9 mouse cellular contexts compared by ENCODE assay signal in genomic region chr14:76693351-76694317, GRCm38 (mm10).
DNase-seq lines count a peak whose midpoint lies in the region; ATAC-seq and TF ChIP-seq lines count a peak whose summit lies in the region.
"Had no signal": no experiment of that assay in that cellular context is flagged by ENCODE, and none has a peak within 500 bp of the region (broad histone marks: within the 10 kb centered on the region; RNA-seq: fewer than 3 reads in every experiment).

No protein-coding gene starts in this region.

- no peak overlapping the region for H3K9ac ChIP-seq in forebrain, embryonic 15.5 days (replicated peaks)
- no peak overlapping the region for H3K9ac ChIP-seq in forebrain, embryonic 13.5 days
- H3K9ac ChIP-seq in liver, embryonic 13.5 days: no peak overlapping the region

- DNase-seq in brain, embryonic 14.5 days (ENCODE audit: low read depth): peak; percentile 39
- DNase-seq in heart, postnatal 14 days: peak; percentile 27 to 49
- DNase-seq in liver, embryonic 13.5 days: no peak
- no peak for DNase-seq in T-cell, adult 2 months (ENCODE audit: low spot score)
- DNase-seq in layer of hippocampus, adult 9-10 months (ENCODE audit: low spot score): no peak
- DNase-seq: thymus, postnatal 36 days had no signal

- ATAC-seq in forebrain, embryonic 15.5 days (replicated peaks): no peak
- no peak for ATAC-seq in forebrain, embryonic 13.5 days
- ATAC-seq in liver, embryonic 13.5 days (ENCODE audit: low read depth): no peak; the same call in 1 of the 2 replicates
- no peak for ATAC-seq in activated CD4-positive, CD25-positive, alpha-beta regulatory T cell, adult 4 months

- WGBS in forebrain, embryonic 15.5 days: 56% methylated on average over 15 of the region's 15 CpGs
- 57% methylated on average over 15 of the region's 15 CpGs for WGBS in forebrain, embryonic 13.5 days
- 21% methylated on average over 15 of the region's 15 CpGs for WGBS in liver, embryonic 13.5 days (ENCODE audit: insufficient replicate concordance)

- H3K27ac ChIP-seq in forebrain, embryonic 15.5 days (replicated peaks): 0 out of 2 replicates have a peak overlapping the region, but pooled peaks have one; percentile 3
- H3K27ac ChIP-seq in forebrain, embryonic 13.5 days: no peak overlapping the region
- no peak overlapping the region for H3K27ac ChIP-seq in liver, embryonic 13.5 days

- no peak for TF ChIP-seq CTCF in brain, embryonic 14.5 days (IDR thresholded peaks at IDR 0.05; ENCODE audit: borderline replicate concordance, extremely low read depth, insufficient read depth, insufficient read length)

- no peaks in the 10 kb centered on the region for H3K9me3 ChIP-seq in forebrain, embryonic 15.5 days
- no peaks in the 10 kb centered on the region for H3K9me3 ChIP-seq in forebrain, embryonic 13.5 days (replicated peaks)
- no peaks in the 10 kb centered on the region for H3K9me3 ChIP-seq in liver, embryonic 13.5 days (replicated peaks)

- intact Hi-C loops in heart, postnatal 14 days (cut with DNase I): no loop called here

- no peak overlapping the region for H3K4me3 ChIP-seq in forebrain, embryonic 15.5 days
- H3K4me3 ChIP-seq in forebrain, embryonic 13.5 days: no peak overlapping the region
- H3K4me3 ChIP-seq in liver, embryonic 13.5 days (replicated peaks): no peak overlapping the region

- TF ChIP-seq POLR2A in brain, embryonic 14.5 days (IDR thresholded peaks at IDR 0.05; ENCODE audit: borderline replicate concordance, extremely low read depth, insufficient read depth, insufficient read length, poor library complexity, severe bottlenecking): no peak

- H3K4me1 ChIP-seq in forebrain, embryonic 15.5 days: no peaks in the 10 kb centered on the region
- peaks cover 2% of the 10 kb centered on the region; the same call in 1 of the 2 replicates for H3K4me1 ChIP-seq in forebrain, embryonic 13.5 days
- peaks cover 50% of the 10 kb centered on the region for H3K4me1 ChIP-seq in liver, embryonic 13.5 days (replicated peaks)

- no peaks in the 10 kb centered on the region for H3K36me3 ChIP-seq in forebrain, embryonic 15.5 days
- H3K36me3 ChIP-seq in forebrain, embryonic 13.5 days (ENCODE audit: poor library complexity, severe bottlenecking): no peaks in the 10 kb centered on the region
- H3K36me3 ChIP-seq in liver, embryonic 13.5 days: no peaks in the 10 kb centered on the region

- H3K4me2 ChIP-seq in forebrain, embryonic 15.5 days (replicated peaks): no peak overlapping the region
- H3K4me2 ChIP-seq in forebrain, embryonic 13.5 days: no peak overlapping the region
- peak overlapping the region; percentile 17; the same call in 1 of the 2 replicates for H3K4me2 ChIP-seq in liver, embryonic 13.5 days

- H3K27me3 ChIP-seq in forebrain, embryonic 15.5 days: no peaks in the 10 kb centered on the region
- no peaks in the 10 kb centered on the region for H3K27me3 ChIP-seq in forebrain, embryonic 13.5 days
- no peaks in the 10 kb centered on the region for H3K27me3 ChIP-seq in liver, embryonic 13.5 days

Comparison
In these comparisons a context has a peak if more than half of its experiments do, and no peak if none do; other contexts are left out.
1. DNase-seq: peak in brain, embryonic 14.5 days (single experiment) and heart, postnatal 14 days (2 of 2); none in liver, embryonic 13.5 days (single experiment), T-cell, adult 2 months (single experiment) and layer of hippocampus, adult 9-10 months (single experiment).